Mouse (Mus musculus) cerebellum, adult 11-12 months (tissue): ENCODE results near the gene C130074G19Rik.

ENCODE experiments used
- DNase-seq: peaks from one replicate; pipeline ENCODE4 v3.0.0; 2022

C130074G19Rik gene

DNA sequence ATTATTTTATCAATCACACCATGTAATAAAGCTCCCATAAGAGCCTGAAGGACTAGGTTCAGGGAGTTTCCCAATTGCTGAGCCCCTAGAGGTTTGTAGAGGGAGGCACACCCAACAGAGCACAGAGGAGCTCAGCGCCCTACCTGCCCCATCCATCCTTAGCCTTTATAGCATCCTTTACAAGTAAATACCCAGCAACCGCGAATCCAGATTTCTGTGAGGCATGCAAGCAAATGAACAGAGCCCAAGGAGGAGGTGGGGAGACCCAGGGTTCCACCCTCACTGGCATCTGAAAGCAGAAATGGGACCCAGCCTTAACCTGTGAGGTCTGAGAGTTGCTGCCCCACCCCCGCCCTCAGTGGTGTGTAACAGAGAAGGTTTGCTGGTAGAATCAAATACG lies 46.7 kb downstream of the C130074G19Rik start:
- DNase-seq: no peak

DNA sequence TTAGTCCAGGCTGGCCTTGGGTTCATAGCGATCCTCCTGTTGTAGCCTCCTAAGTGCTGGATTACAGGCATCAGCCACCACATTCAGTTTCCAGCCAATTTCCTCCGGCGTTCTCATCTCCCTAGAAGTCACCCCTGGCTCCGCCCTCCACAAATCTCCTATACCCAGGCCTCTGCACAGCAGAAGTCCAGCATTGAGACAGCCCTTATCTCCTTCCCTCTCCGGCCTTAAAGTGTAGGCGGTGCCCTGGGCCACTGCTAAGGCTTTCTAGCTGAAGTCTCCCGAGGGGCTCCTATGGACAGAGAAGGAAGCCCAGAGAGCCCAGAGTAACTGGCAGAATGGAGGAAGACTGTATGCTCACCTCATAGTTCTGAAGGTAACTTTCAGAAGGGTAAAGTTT lies 49.5 kb downstream of the C130074G19Rik start:
- no peak for DNase-seq

DNA sequence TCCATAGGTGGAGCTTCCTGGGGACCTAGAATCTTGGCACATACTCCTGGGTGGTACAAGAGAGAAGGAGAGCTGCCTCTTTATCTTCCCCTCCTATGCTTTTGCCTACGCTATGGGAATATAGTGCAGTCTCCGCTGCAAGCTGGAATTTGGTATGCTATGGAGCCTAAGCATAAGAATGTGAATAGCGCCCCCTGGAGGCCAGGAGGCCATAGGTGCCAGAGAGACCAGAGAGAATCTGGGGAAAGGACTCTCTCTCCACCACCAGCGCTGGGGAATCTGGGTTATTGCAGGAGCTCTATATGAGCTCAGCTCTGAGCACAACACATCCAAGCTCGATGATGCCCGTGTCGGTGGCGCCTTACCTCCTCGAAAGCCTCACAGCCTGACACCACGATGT lies 50.8 kb downstream of the C130074G19Rik start:
- no peak for DNase-seq

DNA sequence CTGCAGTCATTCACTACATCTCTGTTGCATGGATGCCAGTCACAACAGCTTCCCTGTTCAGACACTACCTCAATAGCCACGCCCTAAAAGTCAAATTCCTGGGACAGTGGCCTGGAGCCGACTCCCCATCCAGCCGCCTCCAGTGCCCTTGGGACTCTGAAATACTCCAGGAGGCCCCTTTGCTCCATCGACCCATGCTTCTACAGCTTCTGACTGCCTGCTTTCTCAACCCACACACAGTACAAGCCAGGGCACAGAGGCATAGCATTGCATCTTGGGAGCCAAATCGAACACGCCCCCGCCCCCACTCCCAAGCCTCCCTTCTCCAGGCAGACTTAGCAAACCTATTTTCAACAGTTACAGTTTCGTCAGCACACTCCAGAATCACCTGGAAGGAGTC lies 53.1 kb downstream of the C130074G19Rik start:
- DNase-seq: no peak

DNA sequence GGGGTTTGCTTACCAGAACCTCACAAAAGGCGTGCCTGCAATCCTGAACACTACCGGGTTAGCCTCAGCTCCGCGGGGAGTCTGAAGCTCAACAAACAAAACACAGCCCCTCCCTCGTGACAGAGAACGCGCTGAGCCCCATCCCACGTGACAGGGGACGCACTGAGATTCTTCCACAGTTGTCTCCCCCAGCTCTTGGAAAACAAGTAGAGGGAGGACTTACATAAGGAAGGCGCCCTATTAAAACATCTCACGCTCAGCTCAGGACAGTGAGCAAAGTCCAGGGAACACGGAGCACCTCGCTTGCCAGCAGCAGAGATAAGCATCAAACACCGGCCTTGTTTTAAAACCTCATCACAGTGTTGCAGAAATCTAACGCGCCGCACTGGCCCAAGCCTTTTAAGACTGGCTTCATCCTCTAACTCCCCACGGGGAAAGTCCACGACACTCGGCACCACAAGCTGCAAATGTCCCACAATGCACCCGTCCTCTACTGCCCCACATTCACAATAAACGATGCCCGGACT lies 55.8 kb downstream of the C130074G19Rik start:
- DNase-seq: no peak

DNA sequence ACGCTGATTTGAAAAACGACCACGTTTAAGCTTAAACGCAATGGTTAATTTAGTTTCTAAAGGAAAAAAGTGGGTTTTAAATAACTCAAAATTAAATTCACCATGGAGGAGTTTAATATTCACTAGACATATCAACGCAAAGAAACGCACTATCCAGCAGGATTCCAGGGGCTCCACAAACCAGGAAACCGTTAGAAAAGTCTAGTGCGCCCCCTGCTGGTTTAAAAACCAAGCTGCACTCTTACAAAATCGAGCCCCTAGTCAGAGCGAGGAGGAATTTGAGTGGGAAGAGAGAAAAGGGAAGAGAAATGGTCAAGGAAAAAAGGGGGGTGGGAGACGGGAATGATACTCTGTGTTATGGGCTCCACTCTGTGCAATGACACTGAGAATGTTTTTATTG lies 57.9 kb downstream of the C130074G19Rik start:
- no peak for DNase-seq

DNA sequence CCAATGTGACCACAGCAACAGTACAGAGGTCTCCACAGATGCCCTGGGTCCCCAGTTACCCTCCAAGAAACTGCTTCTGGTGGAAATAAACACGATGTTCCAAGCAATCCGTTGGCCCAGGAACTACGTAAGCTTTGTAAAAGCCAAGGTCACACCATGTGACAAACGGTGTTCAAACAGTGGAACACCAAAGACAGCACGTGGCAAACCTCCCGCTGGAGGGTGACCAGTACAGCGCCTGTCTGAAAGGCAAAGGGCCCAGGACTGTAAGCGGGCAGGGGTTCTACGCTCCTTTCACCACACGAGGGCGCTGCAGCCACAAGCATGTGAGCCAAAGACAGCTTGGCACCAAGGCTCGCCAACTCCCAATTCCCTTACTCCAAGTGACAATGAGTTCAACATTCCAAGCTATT lies 58.6 kb downstream of the C130074G19Rik start:
- peak; percentile 79 for DNase-seq

DNA sequence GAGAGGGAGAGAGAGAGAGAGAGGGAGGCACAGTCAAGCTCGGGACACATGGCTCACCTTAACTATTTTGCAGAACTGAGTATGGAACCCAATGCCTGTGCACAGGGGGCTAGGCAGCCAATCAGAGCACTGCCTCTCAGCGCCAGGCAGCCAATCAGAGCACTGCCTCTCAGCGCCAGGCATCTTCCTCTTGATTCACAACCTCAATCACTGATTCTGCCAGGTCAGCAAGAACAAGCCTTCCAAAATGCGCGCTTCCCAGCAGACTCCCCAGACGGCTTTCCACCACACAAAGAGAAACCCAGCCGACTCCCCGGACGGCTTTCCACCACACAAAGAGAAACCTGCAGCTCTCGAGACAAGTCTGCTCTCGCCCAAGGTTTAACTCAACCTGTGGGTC lies 60.3 kb downstream of the C130074G19Rik start:
- DNase-seq: no peak
